Mouse (Mus musculus) heart, embryonic 16.5 days (tissue): ENCODE data around the gene Bpifa3. TPM values are rescaled to one million over a fixed set of nuclear protein-coding genes. Genes with fewer than 3 reads are reported as not detected.

Source experiments
- polyA plus RNA-seq: library from polyadenylated mRNA; unstranded; fragments of >200 nt; fragmentation: Nextera tagmentation; extraction: Ambion mirVana; gene quantifications from 2 replicates; pipeline ENCODE4 v1.2.1, GENCODE M21; 2015

The Bpifa3 gene
- polyA plus RNA-seq, 1 experiment from 2014 or later: not detected

Other genes starting within 250 kb of the Bpifa3 start
- gene Bpifb6, start 229.9 kb upstream of the Bpifa3 start, polyA plus RNA-seq: not detected in 2 replicates
- not detected in 2 replicates for gene Bpifb3, start 212.1 kb upstream of the Bpifa3 start, polyA plus RNA-seq
- not detected in 2 replicates for gene Bpifb4, start 192.1 kb upstream of the Bpifa3 start, polyA plus RNA-seq
- not detected in 2 replicates for gene Bpifa6, start 155.4 kb upstream of the Bpifa3 start, polyA plus RNA-seq
- gene Bpifa2, start 122.1 kb upstream of the Bpifa3 start, polyA plus RNA-seq: not detected in 2 replicates
- 15.4 and 26.0 TPM in 2 replicates for gene Bpifa1, start 12.5 kb downstream of the Bpifa3 start, polyA plus RNA-seq
- not detected in 2 replicates for gene Bpifa5, start 32.3 kb downstream of the Bpifa3 start, polyA plus RNA-seq
- 0.45 and 0.52 TPM in 2 replicates for gene Bpifb1, start 60.5 kb downstream of the Bpifa3 start, polyA plus RNA-seq
- gene Bpifb5, start 93.4 kb downstream of the Bpifa3 start, polyA plus RNA-seq: 0.37 and 0.45 TPM in 2 replicates
- not detected in 2 replicates for gene Bpifb9a, start 127.5 kb downstream of the Bpifa3 start, polyA plus RNA-seq
- gene Bpifb9b, start 176.9 kb downstream of the Bpifa3 start, polyA plus RNA-seq: not detected in 2 replicates
- gene Cdk5rap1, start 242.7 kb downstream of the Bpifa3 start, polyA plus RNA-seq: 15.4 and 20.0 TPM in 2 replicates